Mouse (Mus musculus) stomach, postnatal 0 days (tissue): ENCODE results near the gene Cend1.

Experiments
- CTCF ChIP-seq: IDR thresholded peaks from 2 replicates; pipeline ENCODE4 v1.5.1; 2016; ENCODE audit warnings: antibody characterized with exemption, low read depth, mild to moderate bottlenecking, moderate library complexity
- EP300 ChIP-seq: optimal IDR thresholded peaks from 2 replicates; pipeline ENCODE3; 2016; ENCODE audit warnings: antibody characterized with exemption

DNA sequence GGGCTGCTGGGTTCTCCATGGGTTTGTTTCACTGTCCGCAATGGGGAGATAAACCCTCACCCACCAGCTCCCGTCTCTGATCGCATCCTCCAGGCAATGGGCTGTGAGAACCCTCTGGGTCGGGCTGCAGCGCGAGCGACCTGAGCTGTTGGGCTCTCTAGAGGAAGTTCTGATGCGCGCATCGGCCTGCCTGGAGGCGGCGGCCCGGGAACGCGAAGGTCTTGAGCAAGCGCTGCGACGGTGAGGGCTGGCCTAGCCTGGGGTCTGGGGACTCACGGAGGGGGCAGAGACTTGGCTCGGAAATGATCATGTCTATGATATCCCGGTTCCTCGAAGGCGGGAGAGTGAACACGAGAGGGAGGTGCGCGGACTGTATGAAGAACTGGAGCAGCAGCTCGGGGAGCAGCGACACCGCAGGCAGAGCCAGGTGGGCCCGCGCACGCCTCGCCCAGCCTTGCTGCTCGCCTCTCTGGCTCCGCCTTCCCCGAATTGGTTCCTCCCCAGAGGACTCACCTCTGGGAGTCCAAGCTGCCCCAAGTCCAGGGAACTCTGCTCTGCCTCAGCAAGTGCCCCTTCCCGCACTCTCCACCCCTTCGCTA is 35.4 kb upstream of the Cend1 start:
- TF ChIP-seq CTCF (no peak), EP300 (no peak)
